Mouse (Mus musculus): ENCODE data around the gene Ccdc160. TPM values are rescaled to one million over a fixed set of nuclear protein-coding genes. Genes with fewer than 3 reads are reported as not detected.

The Ccdc160 gene
- 10 to 100 TPM; 13.6 to 22.7 TPM for total RNA-seq (2021)
- long read RNA-seq, experiment 1, transcript Ccdc160-201 (2 exons, 1,536 nt): major isoform, 24 of 26 reads
- long read RNA-seq, experiment 1, partial matches to known transcripts: 0 of 26 reads
- long read RNA-seq, experiment 1, other reads (novel, unspliced or antisense): 2 of 26 reads
- long read RNA-seq, experiment 2, transcript Ccdc160-201 (2 exons, 1,536 nt): major isoform, 25 of 27 reads
- long read RNA-seq, experiment 2, partial matches to known transcripts: 2 of 27 reads
- long read RNA-seq, experiment 2, other reads (novel, unspliced or antisense): 0 of 27 reads

GRCm38 (mm10) chrX:52790980-52791593, at the start of gene Ccdc160:
TSS of gene Ccdc160 (plus strand) at chrX:52791200.
- peak; percentile 19 to 38 for DNase-seq (ENCODE audit: low spot score in 2 of 2)

- no peak for DNase-seq (ENCODE audit: low spot score in 2 of 2)
Measured at GRCm38 (mm10) chrX:52743781-52744180, 47.2 kb upstream of the Ccdc160 start.

- no peak for DNase-seq (ENCODE audit: low spot score in 2 of 2)
Measured at GRCm38 (mm10) chrX:52744201-52745051, 46.6 kb upstream of the Ccdc160 start.

GRCm38 (mm10) chrX:52745462-52745861, 45.5 kb upstream of the Ccdc160 start:
- no peak for DNase-seq (ENCODE audit: low spot score in 2 of 2)

- no peak for DNase-seq (ENCODE audit: low spot score in 2 of 2)
Measured at GRCm38 (mm10) chrX:52745917-52746316, 45.1 kb upstream of the Ccdc160 start.

- DNase-seq (ENCODE audit: low spot score in 2 of 2): no peak
Measured at GRCm38 (mm10) chrX:52746849-52747248, 44.2 kb upstream of the Ccdc160 start.

- DNase-seq (ENCODE audit: low spot score in 2 of 2): no peak
Measured at GRCm38 (mm10) chrX:52753491-52754085, 37.4 kb upstream of the Ccdc160 start.

- no peak for DNase-seq (ENCODE audit: low spot score in 2 of 2)
Measured at GRCm38 (mm10) chrX:52757164-52757563, 33.8 kb upstream of the Ccdc160 start.

GRCm38 (mm10) chrX:52759232-52759631, 31.8 kb upstream of the Ccdc160 start:
- DNase-seq (ENCODE audit: low spot score in 2 of 2): no peak

GRCm38 (mm10) chrX:52760191-52760945, 30.6 kb upstream of the Ccdc160 start:
- no peak for DNase-seq (ENCODE audit: low spot score in 2 of 2)

- no peak for DNase-seq (ENCODE audit: low spot score in 2 of 2)
Measured at GRCm38 (mm10) chrX:52762221-52762620, 28.8 kb upstream of the Ccdc160 start.

- no peak for DNase-seq (ENCODE audit: low spot score in 2 of 2)
Measured at GRCm38 (mm10) chrX:52775973-52776372, 15.0 kb upstream of the Ccdc160 start.

- DNase-seq (ENCODE audit: low spot score in 2 of 2): no peak
Measured at GRCm38 (mm10) chrX:52777671-52778070, 13.3 kb upstream of the Ccdc160 start.

- DNase-seq (ENCODE audit: low spot score in 2 of 2): no peak
Measured at GRCm38 (mm10) chrX:52783898-52784297, 7.1 kb upstream of the Ccdc160 start.

GRCm38 (mm10) chrX:52791944-52792719, 1.1 kb downstream of the Ccdc160 start:
- DNase-seq (ENCODE audit: low spot score in 2 of 2): no peak

- no peak for DNase-seq (ENCODE audit: low spot score in 2 of 2)
Measured at GRCm38 (mm10) chrX:52792861-52793260, 1.9 kb downstream of the Ccdc160 start.

GRCm38 (mm10) chrX:52795816-52796215, 4.8 kb downstream of the Ccdc160 start:
- no peak for DNase-seq (ENCODE audit: low spot score in 2 of 2)

- DNase-seq (ENCODE audit: low spot score in 2 of 2): no peak
Measured at GRCm38 (mm10) chrX:52797031-52797625, 6.1 kb downstream of the Ccdc160 start.

- DNase-seq (ENCODE audit: low spot score in 2 of 2): no peak
Measured at GRCm38 (mm10) chrX:52798255-52798654, 7.3 kb downstream of the Ccdc160 start.

GRCm38 (mm10) chrX:52799566-52799965, 8.6 kb downstream of the Ccdc160 start:
- DNase-seq (ENCODE audit: low spot score in 2 of 2): no peak
